Mouse (Mus musculus) layer of hippocampus, adult 8-10 months (tissue): ENCODE measurements around the gene Mars. TPM values are rescaled to one million over a fixed set of nuclear protein-coding genes. Genes with fewer than 3 reads are reported as not detected.
"Not testable (repeated sequence)": the region's sequence is repeated elsewhere in the genome, so short reads cannot be mapped to it uniquely, and the experiment has no call there.

Experiments
- DNase-seq, 2 experiments: peaks; one replicate each; pipeline ENCODE4 v3.0.0; 2022; ENCODE audit warnings: low spot score in 2 of 2
- total RNA-seq, 4 experiments: library from RNA; stranded (reverse); gene quantifications; 2 replicates each; pipeline ENCODE4 v1.2.4; 2022

Mars gene
- total RNA-seq, 4 experiments from 2014 or later, result 56.7 to 65.8 (median 63.9) TPM

GRCm38 (mm10) chr10:127312356-127312676, 730 bp upstream of the Mars start:
- DNase-seq, result peak; percentile 57 to 82

DNA sequence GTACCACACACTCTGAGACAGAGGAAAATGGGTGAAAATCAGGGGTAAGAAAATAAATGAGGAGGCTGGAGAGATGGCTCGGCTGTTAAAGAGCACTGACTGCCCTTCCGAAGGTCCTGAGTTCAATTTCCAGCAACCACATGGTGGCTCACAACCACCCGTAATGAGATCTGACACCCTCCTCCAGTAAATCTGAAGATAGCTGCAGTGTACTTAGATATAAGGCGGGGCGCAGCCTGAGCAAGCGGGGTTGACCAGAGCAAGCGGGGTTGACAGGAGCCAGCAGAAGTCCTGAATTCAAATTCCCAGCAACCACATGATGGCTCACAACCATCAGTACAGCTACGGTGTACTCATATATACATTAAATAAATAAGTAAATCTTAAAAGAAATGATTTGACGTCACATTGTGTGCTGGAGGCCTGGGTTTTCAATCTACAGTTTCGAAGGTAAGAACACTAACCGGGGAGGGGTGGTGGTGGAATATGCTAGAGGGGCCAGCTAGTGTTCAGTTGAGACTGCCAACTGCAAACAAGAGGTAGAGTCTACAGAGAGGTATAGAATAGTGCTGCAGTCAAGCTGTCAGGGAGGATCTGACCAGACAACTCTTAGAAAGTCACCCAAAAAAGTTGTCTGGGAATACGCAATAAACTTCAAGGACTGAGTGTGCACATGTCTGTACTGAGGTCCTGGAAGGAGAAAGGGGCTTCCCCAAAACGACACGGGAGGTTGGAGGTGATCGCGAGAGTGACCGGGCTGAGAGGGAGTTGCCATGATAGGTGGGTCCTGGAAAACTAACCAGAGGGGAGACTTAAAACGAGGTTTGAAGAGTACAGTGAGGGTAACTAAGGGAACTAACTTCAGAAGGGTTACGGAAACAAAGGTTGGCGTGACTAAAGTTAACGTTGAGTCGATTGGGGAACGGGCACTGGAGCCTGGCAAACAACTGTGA, 787 bp downstream of the Mars start:
- no peak for DNase-seq

GRCm38 (mm10) chr10:127309167-127309566, 2.4 kb downstream of the Mars start:
- DNase-seq, result not testable (repeated sequence)

- DNase-seq, result no peak
Measured at GRCm38 (mm10) chr10:127303136-127303535, 8.4 kb downstream of the Mars start.

GRCm38 (mm10) chr10:127300361-127300760, 11.2 kb downstream of the Mars start:
- DNase-seq, result no peak

GRCm38 (mm10) chr10:127297015-127297871, 14.3 kb downstream of the Mars start:
- no peak for DNase-seq

GRCm38 (mm10) chr10:127295986-127296794, 15.4 kb downstream of the Mars start:
- no peak for DNase-seq

DNA sequence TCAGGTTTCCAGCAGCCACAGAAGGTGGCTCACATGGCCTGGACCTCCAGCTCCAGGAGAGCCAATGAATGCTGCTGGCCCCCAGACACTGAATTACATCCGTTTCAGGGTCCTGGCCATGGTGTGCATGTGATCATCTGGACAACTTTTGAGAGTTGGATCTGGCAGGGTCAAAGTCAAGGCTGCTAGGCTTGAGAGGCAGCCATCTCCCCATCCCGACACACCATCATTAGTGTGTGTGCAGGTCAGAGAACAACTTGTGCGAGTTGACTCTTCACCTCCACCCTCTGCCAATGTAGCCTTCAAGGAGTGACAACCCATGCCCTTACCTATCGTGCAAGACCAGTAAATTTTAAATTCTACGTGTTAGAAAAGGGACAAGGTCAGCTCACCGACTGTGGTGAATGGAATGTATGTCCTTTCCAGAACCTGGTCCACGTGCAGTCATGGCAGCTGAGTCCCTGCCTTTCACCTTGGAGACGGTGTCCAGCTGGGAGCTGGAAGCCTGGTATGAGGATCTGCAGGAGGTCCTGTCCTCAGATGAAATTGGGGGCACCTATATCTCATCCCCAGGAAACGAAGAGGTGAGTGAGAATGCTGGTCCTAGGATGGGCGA, 16.6 kb downstream of the Mars start:
- no peak for DNase-seq

- no peak for DNase-seq
Measured at GRCm38 (mm10) chr10:127293590-127294113, 17.9 kb downstream of the Mars start.

GRCm38 (mm10) chr10:127292987-127293538, 18.5 kb downstream of the Mars start:
- DNase-seq, result no peak

DNA sequence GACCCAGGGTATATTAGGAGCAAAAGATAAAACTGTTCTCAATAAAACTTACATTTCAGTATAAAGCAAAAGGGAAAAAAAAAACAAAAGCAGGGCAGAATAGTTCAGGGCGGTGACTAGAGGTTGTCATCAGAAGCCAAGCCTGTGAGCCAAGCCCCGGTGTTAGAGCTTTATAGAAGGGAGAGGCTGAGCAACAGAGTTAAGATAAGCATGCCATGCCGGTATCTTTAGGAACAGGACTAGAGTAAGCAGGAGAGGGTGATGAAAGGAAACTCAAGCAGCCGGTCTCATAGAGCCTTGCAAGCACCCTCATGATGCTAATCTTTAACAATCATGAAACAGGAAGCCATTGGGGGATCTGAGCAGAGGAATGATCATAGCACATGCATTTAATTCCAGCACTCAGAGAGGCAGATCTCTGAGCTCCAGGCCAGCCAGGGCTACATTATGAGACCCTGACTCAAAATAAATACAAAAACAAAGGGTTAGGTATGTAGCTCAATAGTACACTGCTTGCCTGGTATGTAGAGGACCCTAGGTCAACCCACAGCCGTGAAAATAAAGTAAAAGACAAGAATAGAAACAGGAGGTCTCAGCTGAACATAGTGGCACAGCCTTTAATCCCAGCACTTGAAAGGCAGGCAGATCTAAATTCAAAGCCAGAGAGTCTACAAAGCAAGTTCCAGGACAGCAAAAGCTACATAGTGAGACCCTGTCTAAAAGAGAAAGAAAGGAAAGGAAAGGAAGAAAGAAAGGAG, 19.5 kb downstream of the Mars start:
- no peak for DNase-seq

DNA sequence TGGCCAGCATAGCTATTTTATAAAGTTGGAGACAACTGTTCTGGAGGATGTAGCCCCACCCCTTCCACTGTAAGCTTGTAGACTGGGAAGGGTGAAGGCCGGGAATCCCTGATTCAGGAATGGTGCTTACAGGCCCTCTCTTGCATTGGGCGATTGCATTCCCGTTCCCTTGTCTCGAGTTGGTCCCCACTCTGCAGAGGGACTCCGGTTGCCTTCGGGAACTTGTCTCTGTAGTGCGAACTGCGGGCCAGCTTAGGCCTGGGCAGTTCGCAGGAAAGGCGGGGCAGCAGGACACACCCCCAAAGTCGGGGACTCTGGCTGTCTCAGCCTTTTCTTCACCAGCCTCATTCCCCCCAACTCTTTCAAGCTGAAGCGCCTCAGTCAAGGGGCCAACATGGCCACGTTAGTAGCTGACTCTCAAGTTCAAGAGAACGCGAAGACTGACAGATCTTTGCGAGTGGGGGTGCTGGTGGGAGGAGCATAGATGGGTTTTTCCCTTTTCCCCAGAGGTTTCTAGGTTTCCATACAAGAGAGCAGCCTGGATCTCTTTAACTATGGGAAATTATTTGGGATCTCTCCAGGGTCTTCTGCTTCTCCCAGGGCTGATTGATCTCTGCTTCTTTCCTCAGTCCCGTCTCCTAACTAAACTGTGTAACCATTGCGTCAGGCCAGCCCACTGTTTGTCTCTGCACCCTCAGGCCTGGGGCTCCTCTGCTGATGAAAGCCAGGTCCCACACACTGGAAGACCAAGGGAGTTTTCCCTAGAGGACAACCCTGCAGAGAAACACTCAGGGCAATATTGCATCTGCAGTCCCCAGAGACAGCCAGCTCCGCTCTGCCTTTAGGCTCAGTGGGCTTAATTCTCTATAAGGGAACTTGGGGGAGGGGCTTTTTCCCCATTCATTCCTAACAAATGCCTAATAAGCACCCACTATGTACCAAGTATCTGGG, 20.4 kb downstream of the Mars start:
- no peak for DNase-seq

- peak; percentile 100 for DNase-seq
Measured at GRCm38 (mm10) chr10:127290307-127290929, 21.2 kb downstream of the Mars start.

DNA sequence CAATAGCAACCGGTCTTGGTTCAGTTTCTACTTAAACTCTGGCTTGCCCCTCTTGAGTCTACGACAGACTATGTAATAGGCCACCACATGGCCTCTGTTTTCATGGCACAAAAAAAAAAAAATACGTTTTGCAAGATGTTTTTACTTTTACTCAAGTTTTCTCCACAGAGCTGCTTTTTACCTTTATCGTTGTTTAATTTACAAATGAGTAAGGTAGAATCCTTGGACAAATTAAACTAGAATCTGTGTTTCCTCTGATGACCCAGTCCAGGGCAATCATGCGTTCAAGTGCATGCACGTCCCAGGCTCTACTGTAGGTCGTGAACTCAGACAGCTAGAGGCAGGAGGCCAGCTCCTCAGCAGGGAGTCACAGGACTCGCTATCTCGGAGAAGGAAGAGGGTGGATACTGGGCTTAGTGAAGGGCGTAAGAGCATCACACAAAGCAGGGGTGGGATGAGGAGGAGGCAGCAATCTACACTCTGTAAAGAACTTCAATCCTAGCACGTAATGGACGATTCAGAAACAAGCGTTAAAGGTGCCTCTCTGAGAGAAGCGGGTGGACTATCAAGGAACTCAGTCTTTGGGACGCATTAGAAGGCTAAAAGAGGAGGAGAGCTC, 21.9 kb downstream of the Mars start:
- peak in 1 of 2 experiments; percentile 45 for DNase-seq

- peak; percentile 82 to 85 for DNase-seq
Measured at GRCm38 (mm10) chr10:127288800-127289572, 22.6 kb downstream of the Mars start, which contains the start of gene Mbd6. Mbd6 (minus strand) TSS chr10:127289018.

DNA sequence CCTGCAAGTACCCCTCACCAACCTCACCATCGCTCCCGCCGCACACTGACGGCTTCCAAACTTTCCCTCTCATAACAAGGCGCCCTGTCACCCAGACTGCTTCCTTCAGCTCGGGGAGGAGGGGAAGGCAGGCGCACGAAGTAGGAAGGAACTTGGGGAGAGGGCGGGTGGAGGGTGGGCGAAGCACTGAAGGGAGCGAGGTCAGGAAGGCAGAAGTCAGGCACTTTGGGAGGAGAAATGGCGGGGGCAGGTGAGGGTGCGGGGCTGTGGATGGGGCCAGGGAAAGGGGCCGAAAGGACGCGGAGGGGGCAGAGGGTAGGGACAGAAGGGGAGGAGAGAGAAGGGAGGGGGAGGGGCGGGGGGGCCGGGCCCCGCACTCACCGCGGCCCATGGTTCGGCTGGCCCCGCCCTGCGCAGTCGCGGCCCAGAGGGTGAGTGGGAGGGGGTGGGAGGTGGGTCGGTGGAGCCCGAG, 23.2 kb downstream of the Mars start:
- DNase-seq, result no peak

- no peak for DNase-seq
Measured at GRCm38 (mm10) chr10:127287936-127288293, 23.7 kb downstream of the Mars start.
